Mouse (Mus musculus) central nervous system, embryonic 14 days (tissue): ENCODE results near the gene Ttn. TPM values are rescaled to one million over a fixed set of nuclear protein-coding genes. Genes with fewer than 3 reads are reported as not detected.

Source experiments
- polyA plus RNA-seq: library from polyadenylated mRNA; depleted of rRNA; stranded (reverse); fragments of >200 nt; gene quantifications from 2 replicates; pipeline ENCODE4 v1.2.3, GENCODE M21; 2012; rRNA removed

Ttn gene
- polyA plus RNA-seq = 0.11 and 4.0 TPM in 2 replicates

GRCm38 (mm10) chr2:76982391-76983145, at the start of gene Ttn:
Gene Ttn (minus strand): TSS chr2:76982547.

DNA sequence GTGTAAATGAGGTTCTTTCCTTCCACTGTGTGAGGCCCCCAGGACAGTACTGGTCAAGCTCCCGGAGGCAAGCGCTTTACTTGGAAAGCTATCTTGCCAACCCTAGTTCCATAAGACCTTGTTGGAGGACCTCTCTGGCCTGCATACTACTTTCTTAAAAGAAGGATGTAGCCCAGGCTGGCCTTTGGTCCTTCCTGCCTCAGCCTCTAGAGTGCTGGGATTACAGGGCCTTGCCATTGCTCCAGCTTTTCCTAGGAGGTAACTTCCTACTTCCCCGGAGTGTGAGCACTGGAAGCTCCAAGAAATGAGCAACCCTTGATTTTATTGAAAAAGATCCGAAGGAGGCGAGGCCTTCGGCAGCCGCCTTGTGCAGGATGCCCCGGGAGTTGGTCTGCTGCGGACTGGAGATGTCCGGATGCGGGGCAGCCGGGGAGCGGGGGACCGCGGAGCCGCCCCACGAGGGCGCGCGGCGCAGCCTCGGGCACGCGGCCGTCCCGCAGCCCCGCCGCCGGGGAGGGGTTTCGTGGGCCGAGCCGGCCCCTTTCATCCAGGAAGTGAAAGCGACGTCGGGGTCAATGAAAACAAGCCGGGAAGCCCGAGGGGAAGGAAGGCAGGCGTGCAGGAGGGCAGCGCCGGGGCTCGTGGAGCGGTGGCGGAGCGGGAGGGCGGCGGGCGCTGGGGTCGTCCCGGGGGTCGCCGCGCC, 307.5 kb downstream of the Ttn start, which contains the start of gene Plekha3:
Plekha3 (plus strand) TSS at position 557 of the 703 bp plus-strand sequence.

DNA sequence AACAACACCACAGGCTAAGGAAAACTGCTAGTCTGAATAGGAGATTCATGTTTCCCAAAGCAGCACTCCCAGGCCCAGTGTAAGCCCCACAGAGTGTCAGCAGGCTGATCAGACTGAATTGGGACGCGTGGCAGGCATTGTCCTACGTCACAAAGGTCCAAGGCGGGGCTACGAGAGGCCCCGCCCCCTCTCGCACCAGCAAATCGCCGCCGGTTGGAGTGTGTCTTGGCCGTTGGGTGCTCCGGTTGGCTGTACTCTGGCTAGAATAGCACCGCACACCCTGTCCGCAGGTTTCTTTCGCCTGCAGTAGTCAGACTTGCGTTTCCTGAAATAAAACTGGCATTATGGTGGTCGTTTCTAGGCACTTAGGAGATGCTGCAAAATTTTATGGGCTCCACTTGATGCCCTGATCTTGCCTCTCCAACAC, 309.4 kb downstream of the Ttn start, which contains the start of gene Fkbp7:
Fkbp7 (minus strand) TSS at position 151 of the 427 bp plus-strand sequence.

Other genes with a start within 250 kb of the Ttn start
- 4.4 and 6.0 TPM in 2 replicates for gene Ccdc141, start 188.1 kb upstream of the Ttn start, polyA plus RNA-seq